Mouse (Mus musculus): ENCODE data around the gene Olfr370. TPM values are rescaled to one million over a fixed set of nuclear protein-coding genes. Genes with fewer than 3 reads are reported as not detected.

Olfr370 gene
- polyA plus RNA-seq, 1 experiment = not detected

GRCm38 (mm10) chr8:83575561-83576515 is 40.3 kb downstream of the Olfr370 start:
- DNase-seq (ENCODE audit: low spot score) = peak; percentile 19

DNA sequence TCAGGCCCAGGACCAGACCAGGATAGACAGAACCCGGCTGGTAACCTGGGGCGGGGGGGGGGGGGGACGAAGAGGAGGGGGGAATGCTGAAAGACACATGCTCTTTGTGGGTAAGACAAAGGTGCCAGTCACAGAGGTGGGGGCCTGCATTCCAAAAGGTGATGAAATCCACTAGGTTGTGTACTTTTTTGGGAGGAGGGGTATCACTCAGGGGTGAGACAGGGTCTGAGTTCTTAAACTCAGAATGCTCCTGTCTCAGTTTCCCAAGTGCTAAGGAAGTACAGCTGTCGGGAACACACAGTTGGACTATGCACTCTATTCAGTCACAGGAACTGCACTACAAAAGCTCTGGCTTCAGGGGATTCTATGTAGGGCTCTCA is 40.9 kb downstream of the Olfr370 start:
- no peak for DNase-seq (ENCODE audit: low spot score)

DNA sequence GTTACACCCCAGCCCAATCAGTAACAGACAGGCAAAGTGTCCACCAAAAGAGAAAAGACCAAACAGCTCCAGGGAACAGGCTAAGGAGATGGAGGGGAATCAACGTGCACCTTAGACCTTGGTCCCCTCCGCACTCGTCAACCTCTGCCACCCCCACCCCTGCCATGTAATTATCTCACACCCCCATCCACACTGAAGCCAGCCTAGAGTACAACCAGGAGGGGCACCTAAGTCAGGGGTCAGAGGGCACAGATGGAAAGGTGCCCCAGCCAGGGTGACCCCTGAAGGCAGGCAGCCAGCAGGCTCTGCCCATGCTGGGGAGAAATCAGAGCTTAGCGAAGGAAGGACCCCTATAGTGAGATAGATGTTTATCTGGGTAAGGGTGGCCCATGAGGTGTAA is 41.3 kb downstream of the Olfr370 start:
- no peak for DNase-seq (ENCODE audit: low spot score)

- DNase-seq (ENCODE audit: low spot score) = no peak
Measured at GRCm38 (mm10) chr8:83577384-83577791, 41.8 kb downstream of the Olfr370 start.

DNA sequence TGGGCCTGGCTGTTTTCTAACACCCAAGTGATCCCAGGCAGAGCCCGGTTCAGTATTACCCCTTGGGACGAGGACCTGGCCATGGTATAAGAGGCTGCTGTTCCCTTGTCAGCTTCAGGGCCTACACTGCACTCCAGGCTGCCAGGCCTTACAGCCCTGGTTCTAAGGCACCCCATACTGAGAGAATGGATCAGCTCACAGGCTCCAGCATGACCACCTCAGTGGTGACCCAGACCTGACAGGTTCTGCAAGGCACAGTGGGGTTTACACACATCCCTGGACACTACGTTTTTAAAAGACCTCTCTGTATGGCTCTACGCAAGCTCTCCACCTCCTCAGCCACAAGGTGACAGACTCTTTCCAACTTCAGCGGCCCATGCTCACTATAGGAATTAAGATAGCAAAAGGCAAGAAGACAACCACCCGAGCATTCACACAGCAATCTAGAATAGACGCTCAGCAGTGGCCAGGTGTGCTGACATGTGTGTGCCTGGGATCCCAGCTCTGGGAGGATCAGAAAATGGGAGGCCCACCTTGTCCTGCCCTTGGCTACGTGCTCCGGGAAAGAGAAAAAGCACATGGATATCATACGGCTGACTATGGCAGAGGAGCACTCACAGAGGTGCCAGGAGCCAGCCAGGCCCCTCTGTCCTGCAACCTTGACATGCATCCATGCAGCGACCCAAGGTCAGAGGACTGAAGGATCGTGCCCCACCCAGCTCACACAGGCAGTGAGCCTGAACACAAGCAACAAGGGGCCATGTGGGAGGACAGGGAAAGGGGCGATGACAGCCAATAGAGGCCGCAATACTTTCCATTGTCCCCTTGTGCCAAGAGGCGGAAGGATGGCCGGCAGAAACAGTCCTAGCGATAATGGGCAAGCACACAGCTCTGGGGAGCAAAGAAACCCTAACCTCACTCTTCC is 42.8 kb downstream of the Olfr370 start:
- DNase-seq (ENCODE audit: low spot score) = no peak

DNA sequence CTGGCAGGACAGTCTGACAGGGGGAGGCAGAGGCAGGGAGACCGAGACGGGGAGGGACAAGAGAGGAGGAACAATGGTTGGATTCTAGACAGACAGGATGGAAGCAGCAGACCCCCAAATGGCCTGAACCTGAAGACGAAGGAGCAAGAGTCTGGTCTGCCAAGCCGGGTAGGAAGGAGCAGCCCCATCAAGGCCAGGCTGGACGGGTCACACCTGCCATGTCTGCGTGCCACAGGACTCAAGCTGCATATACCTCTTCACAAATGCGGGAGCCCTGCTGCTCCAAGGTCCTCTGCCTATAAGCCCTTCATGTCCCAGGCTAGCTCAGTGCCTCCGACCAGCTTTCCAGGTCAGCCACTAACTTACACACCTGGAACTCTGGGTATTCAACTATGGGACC is 44.1 kb downstream of the Olfr370 start:
- DNase-seq (ENCODE audit: low spot score) = no peak

DNA sequence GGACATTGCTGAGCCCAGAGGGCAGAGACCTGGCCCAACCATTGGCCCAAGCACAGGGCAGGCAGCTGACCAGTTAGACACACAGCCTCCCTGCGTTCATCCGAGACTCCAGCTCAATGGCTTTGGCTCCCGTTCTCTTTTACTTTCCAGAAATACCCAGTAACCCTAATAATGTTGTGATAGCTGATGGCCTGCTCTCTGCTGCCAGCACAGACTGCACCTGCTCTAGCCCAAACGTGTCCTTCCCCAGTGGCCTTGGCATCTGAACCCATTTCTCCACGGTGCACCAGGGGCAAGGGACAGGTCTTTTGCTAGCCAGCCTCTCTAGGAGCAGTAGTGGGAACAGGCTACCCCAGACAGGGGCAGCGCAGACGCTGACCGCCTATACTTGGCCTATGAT is 45.2 kb downstream of the Olfr370 start:
- DNase-seq (ENCODE audit: low spot score) = no peak

DNA sequence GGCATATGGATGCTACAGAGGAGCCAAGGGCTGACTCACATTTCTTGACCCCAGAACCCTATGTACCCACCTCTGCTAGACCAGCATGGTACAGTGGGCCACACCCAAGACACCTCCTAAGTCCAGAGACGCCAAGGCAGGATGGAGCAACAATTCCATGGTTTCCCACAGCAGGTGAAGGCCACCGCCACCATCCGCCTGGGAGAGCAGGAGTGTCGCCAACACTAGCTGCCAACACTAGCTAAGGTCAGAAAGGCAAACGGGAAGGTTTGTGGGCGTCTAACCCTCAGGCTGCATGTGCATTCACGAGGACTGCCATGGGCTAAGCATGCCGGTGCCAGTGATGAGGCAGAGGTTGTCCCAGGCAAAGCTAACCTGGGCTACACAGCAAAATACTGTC is 46.6 kb downstream of the Olfr370 start:
- DNase-seq (ENCODE audit: low spot score) = peak; percentile 17

DNA sequence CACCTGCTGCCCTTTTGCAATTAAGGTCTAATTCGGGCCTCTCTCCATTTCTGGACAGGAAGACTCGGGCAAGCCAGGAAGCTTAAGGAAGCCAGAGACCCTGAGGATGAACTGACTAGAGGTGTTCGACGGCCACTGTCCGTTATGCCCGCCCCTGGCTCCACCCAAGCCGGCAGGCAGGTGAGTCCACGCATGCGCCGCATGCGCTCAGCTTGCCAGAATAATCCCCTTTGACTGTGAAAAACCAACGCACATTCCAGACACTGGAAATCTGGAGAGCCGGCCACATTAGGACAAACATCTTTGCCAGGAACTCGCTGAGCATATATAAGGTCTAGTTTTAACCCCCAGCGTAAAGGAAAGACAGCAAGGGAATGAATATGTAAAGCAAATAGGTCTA is 47.7 kb downstream of the Olfr370 start:
- DNase-seq (ENCODE audit: low spot score) = no peak

DNA sequence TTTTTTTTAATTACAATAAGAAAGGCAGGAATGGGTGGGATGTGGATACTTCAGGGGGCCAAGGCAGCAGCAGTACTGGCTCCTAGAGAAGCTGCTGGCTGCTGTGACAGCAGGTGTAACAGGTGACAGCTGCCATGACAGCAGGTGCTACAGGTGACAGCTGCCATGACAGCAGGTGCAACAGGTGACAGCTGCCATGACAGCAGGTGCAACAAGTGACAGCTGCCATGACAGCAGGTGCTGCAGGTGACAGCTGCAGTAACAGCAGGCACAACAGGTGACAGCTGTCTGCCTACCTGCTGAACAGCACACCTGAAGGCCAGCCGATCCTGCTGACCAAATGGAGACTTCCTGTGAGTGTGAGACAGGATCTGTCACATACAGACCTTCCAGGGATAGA is 49.2 kb downstream of the Olfr370 start:
- DNase-seq (ENCODE audit: low spot score) = no peak

DNA sequence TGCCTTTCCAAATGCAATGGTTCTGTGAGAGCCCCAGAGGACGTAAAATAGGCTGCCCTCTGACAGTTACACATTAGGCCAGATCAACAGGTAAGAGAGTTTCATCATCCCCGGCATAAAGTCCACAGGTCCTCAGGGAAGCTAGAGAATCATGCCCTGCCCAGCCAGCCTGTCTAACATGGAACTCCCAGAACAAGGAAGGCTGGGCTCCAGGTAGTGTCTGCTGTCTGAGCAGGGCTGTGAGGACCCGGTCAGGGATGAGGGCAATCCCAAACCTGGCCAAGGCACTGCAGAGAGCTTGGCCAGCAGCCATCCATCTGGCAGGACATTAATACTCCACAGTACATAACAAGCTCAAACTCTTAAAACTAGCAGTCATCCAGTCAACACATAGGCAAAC is 49.8 kb downstream of the Olfr370 start:
- no peak for DNase-seq (ENCODE audit: low spot score)

DNA sequence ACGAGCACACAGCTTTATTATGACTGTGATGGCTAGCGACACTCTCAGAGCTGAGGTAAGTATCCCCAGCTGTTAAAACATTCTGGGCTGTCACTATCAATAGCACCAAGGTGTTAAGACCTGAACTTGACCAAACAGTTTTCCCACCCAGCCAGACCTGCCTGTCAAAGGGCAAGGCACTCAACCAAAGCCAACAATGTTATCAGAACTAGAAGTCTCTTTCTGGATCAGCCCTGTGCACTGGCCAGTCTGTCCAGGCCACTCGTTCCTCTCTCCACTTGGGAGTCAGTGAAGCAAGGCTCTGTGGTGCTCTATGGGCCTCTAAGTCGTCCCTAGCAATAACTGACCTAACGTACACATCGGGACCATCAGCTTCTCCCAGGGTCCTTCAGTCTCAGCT is 52.1 kb downstream of the Olfr370 start:
- no peak for DNase-seq (ENCODE audit: low spot score)

- DNase-seq (ENCODE audit: low spot score) = no peak
Measured at GRCm38 (mm10) chr8:83588886-83589285, 53.3 kb downstream of the Olfr370 start.

DNA sequence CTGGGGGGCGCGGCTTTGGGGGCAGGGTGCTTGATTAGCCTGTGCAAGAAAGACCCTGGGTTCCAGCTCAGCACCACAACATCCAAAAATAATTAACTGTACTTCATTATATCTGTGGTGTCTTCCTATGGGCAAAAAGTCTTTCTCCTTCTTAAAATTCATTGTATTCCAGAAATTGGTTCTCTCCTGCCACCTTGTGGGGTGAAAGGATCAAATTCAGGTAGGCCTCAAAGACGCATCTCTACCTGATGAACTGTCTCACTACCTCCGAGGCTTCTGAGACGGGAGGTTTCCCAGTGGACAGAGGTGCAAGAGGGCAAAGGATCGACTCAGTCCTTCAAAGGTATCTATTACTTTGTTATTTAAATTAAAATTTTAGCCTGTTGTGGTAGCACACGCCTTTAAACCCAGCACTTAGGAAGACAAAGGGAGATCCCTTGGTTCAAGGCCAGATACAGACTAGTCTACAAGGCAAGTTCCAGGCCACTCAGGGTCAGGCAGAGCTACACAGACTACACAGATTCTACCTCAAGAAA is 55.0 kb downstream of the Olfr370 start:
- DNase-seq (ENCODE audit: low spot score) = no peak

DNA sequence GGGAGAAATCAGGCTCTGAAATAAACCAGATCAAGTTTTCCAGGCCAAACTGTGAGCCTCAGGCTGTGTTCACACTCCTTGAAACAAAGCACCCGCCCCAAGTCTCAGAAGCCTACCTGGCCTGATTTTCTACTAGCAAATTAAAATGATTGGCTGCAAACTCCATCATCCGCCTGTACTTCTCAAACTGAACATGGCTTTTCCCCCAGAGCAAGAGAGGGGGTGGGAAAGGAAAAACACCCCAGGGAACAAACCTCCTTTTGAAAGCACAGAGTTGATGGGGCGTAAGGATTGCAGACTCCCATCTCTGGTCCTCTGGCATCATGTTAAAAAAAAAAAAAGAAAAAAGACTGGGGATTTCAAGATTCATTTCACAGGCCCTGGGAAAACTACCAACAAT is 57.1 kb downstream of the Olfr370 start:
- no peak for DNase-seq (ENCODE audit: low spot score)

GRCm38 (mm10) chr8:83593325-83594166 is 58.0 kb downstream of the Olfr370 start:
- no peak for DNase-seq (ENCODE audit: low spot score)

DNA sequence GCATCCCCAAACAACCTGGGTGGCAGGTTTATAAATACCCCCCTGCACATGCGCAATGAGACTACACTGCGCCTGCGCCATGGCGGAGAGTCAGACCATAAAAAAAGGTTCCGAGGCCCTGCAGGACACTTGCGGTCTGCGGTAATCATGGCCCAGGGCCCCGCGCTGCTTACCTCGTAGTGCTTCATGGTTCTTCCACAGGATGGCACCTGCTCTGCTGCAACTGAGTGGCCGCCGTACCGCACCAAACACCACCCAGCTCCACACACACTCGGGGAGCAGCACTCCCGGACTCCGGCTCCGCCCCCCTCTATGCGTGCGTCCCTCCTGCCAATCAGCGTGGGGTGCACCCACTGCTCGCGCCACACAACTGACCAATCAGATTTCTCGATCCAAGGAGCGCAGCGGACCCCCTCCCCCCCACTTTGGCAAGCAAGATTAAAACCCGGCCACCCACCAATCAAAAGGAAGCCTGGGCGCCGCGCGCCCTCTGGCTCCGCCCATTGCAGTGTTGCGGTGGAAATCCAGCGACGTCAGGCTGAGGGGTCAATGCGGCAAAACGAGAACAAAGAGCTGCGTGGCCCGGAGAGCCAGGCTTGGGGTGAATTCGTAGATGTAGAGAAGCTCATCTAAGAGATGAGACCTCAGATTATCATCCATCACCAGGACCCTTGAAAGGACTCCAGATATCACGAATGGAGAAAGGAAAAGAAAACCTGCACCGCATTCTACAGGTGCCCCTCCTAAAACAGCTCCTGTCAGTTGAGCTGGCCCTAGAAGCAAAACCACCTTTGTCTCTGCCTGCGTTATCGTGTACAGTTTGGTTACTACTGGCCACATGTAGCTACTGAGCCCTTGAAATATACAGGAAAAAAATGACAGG is 58.8 kb downstream of the Olfr370 start:
- DNase-seq (ENCODE audit: low spot score) = peak; percentile 88

All from urinary bladder, adult 2 months (tissue).